Mouse (Mus musculus): ENCODE data around the gene Coq4.

Coq4 gene

GRCm38 (mm10) chr2:29846061-29846853, 59.0 kb downstream of the Coq4 start:
- DNase-seq (ENCODE audit: low spot score), result no peak

GRCm38 (mm10) chr2:29846911-29847310, 59.6 kb downstream of the Coq4 start:
- DNase-seq (ENCODE audit: low spot score), result no peak
